Mouse (Mus musculus): ENCODE data around the gene Nfib. TPM values are rescaled to one million over a fixed set of nuclear protein-coding genes. Genes with fewer than 3 reads are reported as not detected.

Nfib gene
- total RNA-seq, 4 experiments from 2014 or later: 86.8 to 108 (median 98.2) TPM

Other genes starting within 250 kb of the Nfib start
- gene Zdhhc21, start 154.2 kb upstream of the Nfib start, total RNA-seq (2022): 10 to 100 TPM; 16.3 to 17.9 (median 17.0) TPM
- not detected for gene Cer1, start 179.4 kb upstream of the Nfib start, total RNA-seq (2022)